Mouse (Mus musculus) kidney, postnatal 4 days (tissue): Measurements from ENCODE around the gene Golph3l.

Experiments
- DNase-seq, 2 experiments: peaks; one replicate each; pipeline ENCODE4 v3.0.0; 2021; ENCODE audit warnings: mixed read lengths in 2 of 2

Gene Golph3l

DNA sequence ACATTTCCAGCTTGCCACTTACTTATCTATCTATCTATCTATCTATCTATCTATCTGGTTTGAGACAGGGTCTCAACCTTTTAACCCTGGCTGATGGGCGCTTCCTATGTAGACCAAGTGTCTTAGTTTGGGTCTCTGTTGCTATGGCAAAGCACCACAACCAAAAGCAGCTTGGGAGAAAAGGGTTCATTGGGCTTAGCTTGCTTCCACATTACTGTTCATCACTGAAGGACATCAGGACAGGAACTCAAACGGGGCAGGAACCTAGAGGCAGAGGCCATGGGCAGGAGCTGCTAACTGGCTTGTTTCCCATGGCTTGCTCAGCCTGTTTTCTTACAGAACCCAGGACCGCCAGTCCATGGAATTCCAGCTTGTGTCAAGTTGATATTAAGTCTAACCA, 68.4 kb downstream of the Golph3l start:
- no peak for DNase-seq

DNA sequence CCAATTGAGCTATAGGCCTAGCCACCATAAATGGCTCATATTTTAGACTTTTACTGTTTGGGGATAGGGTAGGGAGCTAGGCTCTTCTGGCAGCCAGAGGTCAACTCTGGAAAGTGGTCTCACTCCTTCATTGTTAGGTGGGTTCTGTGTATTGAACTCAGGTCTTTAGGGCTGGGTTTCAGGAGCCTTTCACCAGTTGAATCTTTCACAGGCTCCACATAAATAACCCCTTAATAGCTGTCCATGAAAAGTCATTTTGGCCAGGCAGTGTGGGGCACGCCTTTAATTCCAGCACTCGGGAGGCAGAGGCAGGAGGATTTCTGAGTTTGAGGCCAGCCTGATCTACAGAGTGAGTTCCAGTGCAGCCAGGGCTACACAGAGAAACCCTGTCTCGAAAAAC, 69.0 kb downstream of the Golph3l start:
- no peak for DNase-seq

DNA sequence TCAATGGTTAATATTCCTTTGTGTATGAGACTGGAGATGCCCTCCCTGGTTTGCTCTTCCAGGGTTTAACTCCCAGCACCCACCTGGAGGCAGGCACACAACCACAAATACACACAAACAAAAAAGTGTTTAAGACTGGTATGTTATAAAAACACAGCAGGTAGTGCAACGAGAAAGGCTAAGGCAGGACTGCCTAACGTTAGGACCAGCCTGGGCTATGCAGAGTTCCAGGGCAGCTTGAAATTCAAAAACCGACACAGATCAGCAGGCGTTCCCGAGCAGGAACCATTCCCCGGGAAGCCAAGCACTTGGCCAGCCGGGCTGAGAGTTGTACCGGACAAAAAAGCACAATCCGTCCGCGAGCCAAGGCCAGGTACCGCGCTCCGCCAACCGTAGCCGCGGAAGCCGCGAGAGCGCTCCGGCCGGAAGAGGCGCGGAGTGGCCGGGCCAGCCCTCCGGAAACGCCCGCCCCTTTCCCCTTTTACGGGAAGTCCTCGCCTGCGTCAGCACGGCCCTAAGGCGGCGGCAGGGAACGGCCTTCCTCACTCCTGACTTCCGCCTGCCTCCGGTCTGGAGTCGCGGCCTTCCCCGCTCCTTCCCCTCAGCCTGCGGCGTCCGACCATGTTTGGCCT, 69.6 kb downstream of the Golph3l start, which contains the start of gene Mcl1:
Mcl1 (plus strand) TSS at position 553 of the 632 bp plus-strand sequence.
- DNase-seq, result peak; percentile 96 to 98

DNA sequence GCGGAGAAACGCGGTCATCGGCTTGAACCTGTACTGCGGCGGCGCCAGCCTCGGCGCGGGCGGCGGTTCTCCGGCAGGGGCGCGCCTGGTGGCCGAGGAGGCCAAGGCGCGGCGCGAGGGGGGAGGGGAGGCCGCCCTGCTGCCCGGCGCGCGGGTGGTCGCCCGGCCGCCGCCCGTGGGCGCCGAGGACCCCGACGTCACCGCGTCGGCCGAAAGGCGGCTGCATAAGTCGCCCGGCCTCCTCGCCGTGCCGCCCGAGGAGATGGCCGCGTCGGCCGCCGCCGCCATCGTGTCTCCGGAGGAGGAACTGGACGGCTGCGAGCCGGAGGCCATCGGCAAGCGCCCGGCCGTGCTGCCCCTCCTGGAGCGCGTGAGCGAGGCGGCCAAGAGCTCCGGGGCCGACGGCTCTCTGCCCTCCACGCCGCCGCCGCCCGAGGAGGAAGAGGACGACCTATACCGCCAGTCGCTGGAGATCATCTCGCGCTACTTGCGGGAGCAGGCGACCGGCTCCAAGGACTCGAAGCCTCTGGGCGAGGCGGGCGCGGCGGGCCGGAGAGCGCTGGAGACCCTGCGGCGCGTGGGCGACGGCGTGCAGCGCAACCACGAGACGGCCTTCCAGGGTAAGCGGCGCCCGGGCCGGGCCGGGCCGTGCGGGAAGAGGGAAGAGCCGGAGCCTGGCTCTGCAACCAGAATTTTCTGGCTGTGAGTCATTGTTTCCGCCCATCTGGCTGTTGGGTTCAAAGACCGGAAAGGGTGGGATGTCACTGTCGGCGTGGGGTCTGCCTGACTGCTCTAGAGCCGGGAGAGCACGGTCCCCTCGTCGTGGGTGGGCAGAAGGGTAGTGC, 70.4 kb downstream of the Golph3l start:
- peak; percentile 79 to 88 for DNase-seq

DNA sequence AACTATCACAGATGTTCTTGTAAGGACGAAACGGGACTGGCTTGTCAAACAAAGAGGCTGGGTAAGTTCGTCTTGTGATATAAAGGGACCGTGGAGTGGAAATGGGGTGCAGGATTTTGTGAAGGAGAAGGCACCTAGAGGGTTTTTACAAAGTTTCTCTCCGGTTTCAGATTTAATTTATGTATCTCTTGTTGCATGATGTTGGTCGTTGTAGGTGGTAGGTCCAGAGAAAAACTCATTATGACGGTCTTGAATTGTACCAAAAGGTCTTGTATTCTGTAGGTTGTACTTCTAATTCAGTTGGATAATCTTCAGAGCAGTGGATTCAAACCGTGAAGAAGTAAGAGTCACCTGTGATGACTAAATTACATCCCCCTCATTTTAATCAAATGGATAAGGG, 71.2 kb downstream of the Golph3l start:
- DNase-seq, result no peak

DNA sequence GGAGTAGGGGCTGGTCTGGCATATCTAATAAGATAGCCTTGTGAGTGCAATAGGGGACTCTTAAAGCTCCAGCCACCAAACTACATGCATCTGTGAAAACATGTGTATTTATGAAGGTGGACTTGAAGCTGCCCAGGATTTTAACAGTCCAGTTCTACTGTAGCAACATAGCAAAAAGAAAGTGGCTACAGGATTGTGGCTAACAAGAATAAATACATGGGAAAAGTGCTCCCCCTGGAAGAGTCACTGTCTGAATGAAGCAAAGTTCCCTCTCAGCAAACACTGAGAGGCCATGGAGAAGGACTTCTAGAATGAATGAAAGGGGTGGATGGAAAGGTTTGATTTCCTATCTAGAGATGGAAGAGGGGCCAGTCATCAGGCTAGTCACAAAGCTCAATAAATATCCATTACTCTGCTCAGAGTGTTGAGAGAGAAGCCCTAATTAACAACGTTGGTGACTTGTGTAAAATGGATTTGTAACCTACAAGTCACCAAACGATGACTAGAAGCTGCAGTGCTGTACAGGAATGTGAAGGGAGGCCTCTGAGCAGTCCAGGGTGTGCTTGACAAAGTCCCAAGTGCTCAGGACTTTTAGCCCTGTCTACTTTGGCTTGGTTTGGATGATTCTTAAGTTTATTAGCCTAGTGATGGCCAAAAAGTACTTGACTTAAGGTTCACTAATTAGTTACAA, 72.2 kb downstream of the Golph3l start:
- DNase-seq, result no peak

DNA sequence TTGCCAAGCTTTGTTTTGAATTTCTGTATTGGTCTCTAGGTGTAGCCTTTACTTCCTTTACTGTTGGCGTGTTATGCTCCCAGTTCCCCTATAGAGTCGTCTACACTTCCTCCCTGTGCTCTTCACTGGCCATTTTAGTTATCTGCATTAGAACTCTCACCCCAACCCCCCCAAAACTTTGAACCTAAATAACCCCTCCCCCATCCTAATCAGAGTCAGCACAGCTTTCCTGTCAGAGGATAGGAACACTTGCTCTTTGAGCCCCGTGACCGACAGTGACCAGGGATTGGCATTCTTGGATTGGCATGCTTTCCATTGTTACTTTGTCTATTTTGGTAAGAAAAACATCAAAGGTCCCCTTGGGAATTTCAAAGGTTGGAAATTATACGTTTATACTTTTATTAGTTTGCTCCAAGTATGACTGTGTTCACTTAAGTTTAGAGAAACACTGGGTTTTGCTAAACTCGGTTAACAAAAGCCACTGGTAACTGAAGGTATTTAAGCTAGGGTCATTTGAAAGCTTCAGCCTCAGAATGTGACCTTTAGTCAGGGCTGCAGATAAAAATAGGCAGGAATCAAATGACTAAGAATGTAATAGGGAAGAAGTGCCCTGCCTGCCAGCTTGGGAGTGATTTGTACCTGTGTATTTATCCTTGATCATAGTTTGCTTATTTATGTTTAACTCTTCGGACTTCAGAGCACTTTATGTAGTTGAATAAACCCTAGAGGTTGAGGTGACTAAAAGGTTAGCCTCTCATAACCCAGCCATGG, 73.4 kb downstream of the Golph3l start:
- no peak for DNase-seq

DNA sequence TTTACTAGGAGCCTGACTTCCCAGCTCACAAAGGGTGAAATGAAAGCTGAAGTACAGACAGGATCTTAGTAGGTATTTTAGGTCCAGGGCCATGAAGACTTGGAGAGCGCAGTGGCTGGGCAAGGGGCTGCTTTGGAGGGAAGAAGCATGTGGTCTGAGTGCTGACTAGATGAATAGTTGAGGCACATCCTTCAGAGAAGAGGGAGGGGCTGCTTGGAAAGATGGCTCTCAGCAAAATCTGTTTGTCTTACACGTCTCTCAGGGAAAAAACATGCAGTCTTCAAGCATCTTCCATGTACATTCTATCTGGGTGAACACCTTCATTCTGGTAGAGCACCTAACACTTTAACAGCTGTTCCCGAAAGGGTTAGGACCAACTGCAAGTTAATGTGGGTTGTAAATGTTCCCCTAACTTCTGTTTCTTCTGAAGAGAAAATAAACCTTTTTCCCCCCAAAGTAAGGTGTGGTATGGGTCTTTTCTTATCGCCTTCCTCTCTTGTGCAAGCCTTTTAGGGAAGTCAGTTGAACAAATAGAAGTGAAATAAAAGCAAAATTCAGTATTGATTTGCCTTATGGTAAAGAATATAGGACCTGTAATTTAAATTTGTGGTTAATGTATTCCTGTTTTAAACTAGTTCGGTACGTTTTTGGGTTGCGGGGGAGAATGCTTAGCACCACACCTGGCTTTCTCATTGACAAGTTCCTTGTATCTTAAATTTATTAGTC, 74.2 kb downstream of the Golph3l start:
- DNase-seq, result no peak

DNA sequence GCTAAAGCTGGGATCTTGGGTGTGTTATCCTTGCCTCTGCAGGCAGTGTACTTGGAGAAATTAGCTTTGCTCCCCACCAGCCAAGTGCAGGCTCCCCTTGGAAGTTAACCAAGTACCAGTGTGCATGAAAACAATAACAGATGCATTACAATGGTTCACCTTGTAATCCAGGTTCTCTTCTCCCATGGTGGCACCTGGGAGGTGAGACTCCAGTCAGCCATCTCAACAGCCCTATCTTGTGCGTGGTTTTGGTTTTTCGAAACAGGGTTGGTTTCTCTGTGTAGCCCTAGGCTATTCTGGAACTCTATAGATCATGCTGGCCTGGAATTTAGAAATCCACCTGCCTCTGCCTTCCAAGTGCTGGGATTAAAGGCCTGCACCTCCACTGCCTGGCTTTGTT, 74.8 kb downstream of the Golph3l start:
- DNase-seq, result no peak

DNA sequence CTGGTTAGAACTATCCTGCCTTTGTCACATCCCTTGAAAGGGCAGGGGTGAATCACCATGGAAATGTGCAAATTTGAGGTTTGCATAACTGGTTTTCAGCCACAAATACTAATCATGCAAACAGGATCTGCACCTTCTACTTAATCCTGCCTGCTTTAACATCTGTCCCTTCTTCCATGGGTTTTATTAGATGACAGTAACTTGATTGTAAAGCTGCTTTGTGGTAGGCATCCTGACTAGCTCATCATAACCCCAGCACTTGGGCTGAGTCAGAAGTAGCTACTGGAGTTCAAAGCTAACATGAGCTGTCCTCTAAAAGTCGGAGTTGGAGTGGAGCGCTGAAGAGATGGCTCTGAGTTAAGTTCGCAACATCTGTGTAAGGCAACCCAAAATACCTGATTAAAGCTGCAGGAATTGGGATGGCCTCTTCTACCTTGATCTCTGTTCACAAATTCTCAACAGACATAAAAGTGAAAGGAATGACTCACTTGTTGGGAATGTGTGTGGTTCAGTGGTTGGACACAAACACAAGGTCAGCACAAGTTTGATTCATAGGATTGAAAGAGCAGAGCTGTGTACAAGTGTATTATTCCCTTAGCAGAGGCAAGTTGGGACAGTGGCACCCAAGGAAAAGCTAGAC, 75.4 kb downstream of the Golph3l start:
- DNase-seq, result no peak

DNA sequence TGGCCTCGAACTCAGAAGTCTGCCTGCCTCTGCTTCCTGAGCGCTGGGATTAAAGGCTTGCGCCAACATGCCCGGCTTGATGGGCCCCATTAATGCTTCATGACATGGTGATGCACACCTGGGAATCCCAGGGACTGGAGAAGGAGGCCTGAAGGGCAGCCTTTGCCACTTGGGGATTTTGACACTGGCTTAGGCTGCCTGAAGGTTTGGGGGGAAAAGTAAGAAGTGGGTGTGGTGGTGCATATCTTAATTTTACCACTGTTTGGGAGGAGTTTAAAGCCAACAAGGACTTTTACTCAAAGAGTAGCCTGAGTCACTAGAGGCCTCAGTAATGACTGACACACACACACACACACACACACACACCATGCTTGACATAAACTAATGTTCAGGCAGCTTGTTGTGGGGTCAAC, 76.2 kb downstream of the Golph3l start:
- no peak for DNase-seq

DNA sequence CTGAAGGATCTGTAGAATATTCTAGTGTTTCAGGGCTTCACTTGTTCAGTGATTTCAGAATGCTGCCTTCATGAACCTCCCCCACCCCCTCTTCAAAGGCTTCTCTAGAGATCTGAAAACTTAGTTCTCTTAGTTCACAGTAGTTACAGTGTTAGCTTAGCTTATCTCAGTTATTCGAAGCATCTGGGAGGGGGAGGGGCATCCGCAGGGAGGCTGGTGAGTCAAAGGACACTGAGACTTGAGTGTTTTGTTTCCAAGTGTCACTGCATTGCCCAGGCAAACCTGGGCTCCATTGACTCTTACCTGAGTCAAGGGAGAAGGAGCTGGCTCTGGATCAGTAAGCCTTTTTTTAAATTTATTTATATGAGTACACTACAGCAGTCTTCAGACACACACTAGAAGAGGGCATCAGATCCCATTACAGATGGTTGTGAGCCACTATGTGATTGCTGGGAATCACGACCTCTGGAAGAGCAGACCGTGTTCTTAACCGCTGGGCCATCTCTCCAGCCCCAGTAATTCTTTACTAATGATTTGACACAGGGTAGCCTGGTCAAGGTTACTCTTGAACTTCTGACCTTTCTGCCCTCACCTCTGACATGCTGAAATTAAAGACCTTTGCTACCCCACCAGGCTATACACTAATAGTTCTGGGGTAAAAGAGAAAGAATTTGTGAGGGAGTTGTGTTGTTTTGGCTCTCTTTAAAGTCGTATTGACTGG, 77.5 kb downstream of the Golph3l start:
- peak; percentile 66 to 76 for DNase-seq

DNA sequence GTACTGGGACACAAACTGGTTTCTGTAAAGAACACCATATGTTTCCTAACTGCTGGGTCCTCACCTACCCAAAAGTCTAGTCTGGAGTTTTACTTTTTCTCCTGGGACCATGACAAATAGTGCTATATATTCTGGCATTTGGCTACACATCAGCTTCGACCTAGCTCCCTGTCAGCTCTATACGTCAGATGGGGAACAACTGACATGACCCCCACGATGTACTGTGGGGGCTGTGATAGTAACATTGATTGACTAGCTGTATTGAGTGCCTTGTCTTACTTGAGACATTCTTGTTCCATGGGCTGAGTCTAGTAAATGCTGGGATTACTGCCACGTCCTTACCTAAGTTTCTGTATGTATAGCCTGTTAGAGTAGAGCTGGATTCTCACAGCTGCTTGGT, 78.8 kb downstream of the Golph3l start:
- no peak for DNase-seq

DNA sequence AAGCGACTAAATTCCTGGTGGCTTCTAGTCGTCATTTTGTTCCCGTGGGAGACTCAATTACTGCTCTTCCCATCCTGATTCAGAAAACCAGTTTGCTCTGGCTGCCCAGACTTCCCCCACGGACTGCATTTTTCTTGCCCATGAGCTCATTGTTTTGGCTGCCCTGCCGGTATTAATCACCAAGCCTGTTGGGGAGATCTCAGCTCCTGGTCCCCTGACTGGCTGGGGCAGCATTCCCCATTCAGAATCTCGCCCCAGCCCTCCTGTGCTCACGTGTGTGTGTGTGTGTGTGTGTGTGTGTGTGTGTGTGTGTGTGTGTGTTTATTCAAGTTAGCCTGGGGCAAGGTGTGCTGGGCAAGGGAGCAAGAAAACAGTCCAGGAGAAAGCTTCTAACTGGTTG, 79.3 kb downstream of the Golph3l start:
- peak; percentile 63 to 77 for DNase-seq
